Mouse (Mus musculus) myocyte (in vitro differentiated cells): ENCODE data around the gene Mybpc1.

Experiments
- CEBPB ChIP-seq: IDR thresholded peaks from 2 replicates; pipeline ENCODE4 v1.6.1; 2011; ENCODE audit warnings: mild to moderate bottlenecking, moderate library complexity; ENCODE audit not compliant: poor library complexity, insufficient read depth, severe bottlenecking
- E2F4 ChIP-seq: IDR thresholded peaks from one replicate; pipeline ENCODE4 v1.6.1; 2011; ENCODE audit warnings: mild to moderate bottlenecking, control low read depth, moderate library complexity; ENCODE audit not compliant: insufficient read depth
- MAX ChIP-seq: IDR thresholded peaks from one replicate; pipeline ENCODE4 v1.6.1; 2011; ENCODE audit warnings: low read depth, mild to moderate bottlenecking, control low read depth
- MYOG ChIP-seq, 3 experiments: IDR thresholded peaks; one replicate each; pipeline ENCODE4 v1.6.1; 2011; ENCODE audit warnings: control low read depth in 2 of 3, low read depth in 2 of 3, mild to moderate bottlenecking in 2 of 3; ENCODE audit not compliant: insufficient read length in 2 of 3, control insufficient read depth in 1 of 3, insufficient read depth in 1 of 3
- POLR2AphosphoS2 ChIP-seq: IDR thresholded peaks from one replicate; pipeline ENCODE4 v1.6.1; 2011; ENCODE audit warnings: low read depth, control low read depth; ENCODE audit not compliant: insufficient read length
- SRF ChIP-seq: IDR thresholded peaks from one replicate; pipeline ENCODE4 v1.6.1; 2011; ENCODE audit warnings: low read depth; ENCODE audit not compliant: control insufficient read depth, insufficient read length
- USF1 ChIP-seq: IDR thresholded peaks from one replicate; pipeline ENCODE4 v1.6.1; 2011; ENCODE audit warnings: low read depth, mild to moderate bottlenecking, control low read depth, moderate library complexity

GRCm38 (mm10) chr10:88494959-88495587 lies 109.9 kb downstream of the Mybpc1 start:
- TF ChIP-seq MAX, result no peak
- TF ChIP-seq CEBPB, result no peak
- TF ChIP-seq POLR2AphosphoS2, result no peak
- no peak for TF ChIP-seq USF1
- no peak for TF ChIP-seq MYOG (IDR thresholded peaks at IDR 0.05; ENCODE audit: control insufficient read depth in 1 of 3, insufficient read depth in 1 of 3, insufficient read length in 2 of 3, low read depth in 2 of 3)
- no peak for TF ChIP-seq E2F4
- TF ChIP-seq SRF, result no peak
